Mouse (Mus musculus): ENCODE measurements around the gene Hrct1.

DNA sequence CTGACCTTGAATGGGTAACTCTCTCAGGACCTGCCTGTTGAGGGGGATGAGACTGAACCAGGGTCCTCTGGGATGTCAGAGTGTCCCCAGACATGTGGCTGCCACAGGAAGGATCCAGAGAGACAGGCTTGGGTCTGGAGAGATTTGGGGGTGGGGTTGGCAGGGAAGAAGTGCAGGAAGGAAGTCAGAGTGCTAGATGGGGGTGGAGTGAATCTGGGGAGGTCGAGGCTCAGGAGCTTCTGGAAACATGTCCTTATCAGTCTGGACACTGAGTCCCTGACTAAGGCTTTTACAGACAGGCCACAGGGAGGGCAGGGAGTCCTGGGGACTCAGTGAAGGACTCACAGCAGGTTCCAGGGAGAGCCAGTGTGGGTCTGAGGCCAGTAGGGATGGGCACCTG lies 5.2 kb downstream of the Hrct1 start:
- TF ChIP-seq POLR2A (IDR thresholded peaks at IDR 0.05; ENCODE audit: low read depth, low read length), result no peak
- TF ChIP-seq CTCF (IDR thresholded peaks at IDR 0.05; ENCODE audit: extremely low read depth, insufficient read depth, insufficient read length, insufficient replicate concordance), result no peak

Measured in spleen, adult 2 months (tissue).